Mouse (Mus musculus): ENCODE measurements around the gene Tmed1.
"Not testable (repeated sequence)": the region's sequence is repeated elsewhere in the genome, so short reads cannot be mapped to it uniquely, and the experiment has no call there.

DNA sequence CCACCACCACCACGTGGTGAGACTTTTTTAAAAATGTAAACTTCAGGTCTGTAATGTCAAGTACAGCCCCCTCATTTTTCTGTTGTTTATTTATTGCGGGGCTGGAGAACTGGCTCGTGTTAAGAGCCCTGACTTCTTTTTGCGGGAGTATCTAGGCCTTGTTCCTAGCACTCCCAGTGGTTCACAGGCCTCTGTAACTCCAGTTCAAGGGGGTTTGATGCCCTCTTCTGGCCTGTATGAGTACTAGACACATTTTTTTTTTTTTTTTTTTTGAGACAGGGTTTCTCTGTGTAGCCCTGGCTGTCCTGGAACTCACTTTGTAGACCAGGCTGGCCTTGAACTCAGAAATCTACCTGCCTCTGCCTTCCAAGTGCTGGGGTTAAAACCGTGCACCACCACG, 8.6 kb upstream of the Tmed1 start:
- not testable (repeated sequence) for TF ChIP-seq POLR2A (IDR thresholded peaks at IDR 0.05; ENCODE audit: extremely low read depth, insufficient read depth, low read length); CTCF (IDR thresholded peaks at IDR 0.05; ENCODE audit: low read depth, low read length)

All from liver, adult 2 months (tissue).